Mouse (Mus musculus) testis, adult 2 months (tissue): ENCODE measurements around the gene Bend5. TPM values are rescaled to one million over a fixed set of nuclear protein-coding genes. Genes with fewer than 3 reads are reported as not detected.
A peak's percentile ranks its signal among the peaks of the same experiment; 100 is the strongest.

Experiments
- H3K27ac ChIP-seq: fragments of 200-500 bp; 2 replicates; pipeline ENCODE4 v1.5.1; 2012; ENCODE audit warnings: low read depth, low read length; ENCODE audit not compliant: control insufficient read depth, insufficient read depth
- H3K27me3 ChIP-seq: fragments of 200-500 bp; 2 replicates; pipeline ENCODE4 v1.6.1; 2012; ENCODE audit warnings: mild to moderate bottlenecking, low read length, moderate library complexity; ENCODE audit not compliant: control insufficient read depth, insufficient read depth
- H3K36me3 ChIP-seq: fragments of 200-500 bp; 2 replicates; pipeline ENCODE4 v1.6.1; 2012; ENCODE audit warnings: mild to moderate bottlenecking, low read length; ENCODE audit not compliant: control insufficient read depth, insufficient read depth
- H3K4me1 ChIP-seq: fragments of 200-500 bp; 2 replicates; pipeline ENCODE4 v1.6.1; 2012; ENCODE audit warnings: low read length; ENCODE audit not compliant: control insufficient read depth, insufficient read depth
- H3K4me3 ChIP-seq: fragments of 200-500 bp; 2 replicates; pipeline ENCODE4 v1.5.1; 2012; ENCODE audit warnings: low read depth, mild to moderate bottlenecking, low read length, moderate library complexity, mixed read lengths; ENCODE audit not compliant: control insufficient read depth
- CTCF ChIP-seq: fragments of 200-500 bp; IDR thresholded peaks from 2 replicates; pipeline ENCODE4 v1.5.1; 2012; ENCODE audit warnings: low read depth, mild to moderate bottlenecking, inconsistent platforms, low read length, moderate library complexity; ENCODE audit not compliant: control insufficient read depth, insufficient read depth, insufficient replicate concordance
- POLR2A ChIP-seq: fragments of 200-500 bp; IDR thresholded peaks from 2 replicates; pipeline ENCODE4 v1.6.1; 2012; ENCODE audit warnings: low read depth, mild to moderate bottlenecking, inconsistent platforms, low read length, moderate library complexity; ENCODE audit not compliant: control insufficient read depth
- polyA plus RNA-seq: library from polyadenylated mRNA; depleted of rRNA; stranded (reverse); fragments of >200 nt; gene quantifications from 2 replicates; pipeline ENCODE4 v1.2.3, GENCODE M21; 2012; rRNA removed

Bend5 gene
- polyA plus RNA-seq = 3.2 and 4.0 TPM in 2 replicates

GRCm38 (mm10) chr4:111414818-111415488 lies at the start of gene Bend5:
Gene Bend5, plus strand, starts transcription at chr4:111415006.
- Histone ChIP-seq H3K27ac (no peak within 1 kb of the TSS), H3K4me1 (peaks cover 7% of the 10 kb centered on the region), H3K27me3 (no peaks in the 10 kb centered on the region), H3K36me3 (no peaks in the 10 kb centered on the region), H3K4me3 (peak within 1 kb of the TSS; percentile 95)
- TF ChIP-seq POLR2A (no peak), CTCF (no peak)

- H3K4me1 ChIP-seq = no peaks in the 10 kb centered on the region
- no peaks in the 10 kb centered on the region for H3K36me3 ChIP-seq
- H3K27me3 ChIP-seq = no peaks in the 10 kb centered on the region
- H3K27ac ChIP-seq = no peak overlapping the region
- H3K4me3 ChIP-seq = no peak overlapping the region
- no peak for TF ChIP-seq POLR2A
- TF ChIP-seq CTCF = no peak
Observed at GRCm38 (mm10) chr4:111367771-111368170, 47.0 kb upstream of the Bend5 start.

- Histone ChIP-seq H3K27me3 (no peaks in the 10 kb centered on the region), H3K4me3 (no peak overlapping the region), H3K27ac (no peak overlapping the region), H3K4me1 (no peaks in the 10 kb centered on the region), H3K36me3 (no peaks in the 10 kb centered on the region)
- TF ChIP-seq CTCF = no peak
- no peak for TF ChIP-seq POLR2A
Observed at GRCm38 (mm10) chr4:111377159-111377558, 37.6 kb upstream of the Bend5 start.

GRCm38 (mm10) chr4:111378071-111378470 lies 36.7 kb upstream of the Bend5 start:
- Histone ChIP-seq H3K4me3 (no peak overlapping the region), H3K27ac (no peak overlapping the region), H3K4me1 (no peaks in the 10 kb centered on the region), H3K27me3 (no peaks in the 10 kb centered on the region), H3K36me3 (no peaks in the 10 kb centered on the region)
- TF ChIP-seq CTCF (no peak), POLR2A (no peak)

- no peak overlapping the region for H3K27ac ChIP-seq
- H3K4me3 ChIP-seq = no peak overlapping the region
- TF ChIP-seq CTCF = no peak
- TF ChIP-seq POLR2A = no peak
- H3K27me3 ChIP-seq = no peaks in the 10 kb centered on the region
- H3K36me3 ChIP-seq = no peaks in the 10 kb centered on the region
- no peaks in the 10 kb centered on the region for H3K4me1 ChIP-seq
Observed at GRCm38 (mm10) chr4:111383101-111383500, 31.7 kb upstream of the Bend5 start.

GRCm38 (mm10) chr4:111390736-111391135 lies 24.1 kb upstream of the Bend5 start:
- no peak for TF ChIP-seq CTCF
- no peak for TF ChIP-seq POLR2A
- no peaks in the 10 kb centered on the region for H3K36me3 ChIP-seq
- H3K27ac ChIP-seq = no peak overlapping the region
- H3K4me1 ChIP-seq = no peaks in the 10 kb centered on the region
- no peak overlapping the region for H3K4me3 ChIP-seq
- no peaks in the 10 kb centered on the region for H3K27me3 ChIP-seq

GRCm38 (mm10) chr4:111399784-111400183 lies 15.0 kb upstream of the Bend5 start:
- H3K4me3 ChIP-seq = no peak overlapping the region
- H3K27me3 ChIP-seq = no peaks in the 10 kb centered on the region
- no peaks in the 10 kb centered on the region for H3K36me3 ChIP-seq
- H3K4me1 ChIP-seq = no peaks in the 10 kb centered on the region
- H3K27ac ChIP-seq = no peak overlapping the region
- TF ChIP-seq CTCF (no peak), POLR2A (no peak)

GRCm38 (mm10) chr4:111400676-111401075 lies 14.1 kb upstream of the Bend5 start:
- Histone ChIP-seq H3K4me1 (no peaks in the 10 kb centered on the region), H3K4me3 (no peak overlapping the region), H3K27ac (no peak overlapping the region), H3K36me3 (no peaks in the 10 kb centered on the region), H3K27me3 (no peaks in the 10 kb centered on the region)
- no peak for TF ChIP-seq POLR2A
- no peak for TF ChIP-seq CTCF
